Comparison of ENCODE assay signal across 15 mouse cellular contexts in the genomic region with DNA sequence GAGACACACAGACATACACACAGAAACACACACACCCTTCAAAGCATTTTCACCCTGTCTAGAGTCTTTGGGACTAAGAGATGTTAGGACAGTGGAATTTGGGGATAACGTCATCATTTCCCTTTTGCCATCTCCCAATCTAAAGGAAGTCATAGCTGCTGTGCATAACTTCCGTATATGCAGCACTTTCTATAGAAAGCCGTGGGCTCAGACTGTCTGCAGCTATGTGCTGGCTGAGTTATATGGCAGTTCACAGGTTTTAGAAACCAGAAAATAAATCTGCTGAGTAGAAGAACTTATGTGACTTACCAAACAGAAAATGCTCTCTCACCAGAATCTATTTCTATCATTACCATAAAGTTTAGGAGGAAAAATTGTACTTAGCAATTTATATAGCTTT.
"Had no signal": no experiment of that assay in that cellular context is flagged by ENCODE, and none has a peak within 500 bp of the region (broad histone marks: within the 10 kb centered on the region; RNA-seq: fewer than 3 reads in every experiment).

No protein-coding gene starts in this region.

- H3K4me1 ChIP-seq: megakaryocyte, embryonic 14.5 days; midbrain, embryonic 13.5 days; midbrain, embryonic 15.5 days; neural tube, embryonic 12.5 days; stomach, embryonic 15.5 days had no signal

- ATAC-seq: midbrain, embryonic 13.5 days; midbrain, embryonic 15.5 days had no signal

- DNase-seq: lung, adult 18-20 months; lung, embryonic 14.5 days; lung, postnatal 10 days; lung, postnatal 36 days; right cerebral cortex, postnatal 14 days; thymus, adult 18-20 months; thymus, postnatal 14 days; thymus, postnatal 36 days had no signal

- H3K4me3 ChIP-seq: megakaryocyte, embryonic 14.5 days; midbrain, embryonic 13.5 days; midbrain, embryonic 15.5 days; neural tube, embryonic 12.5 days; stomach, embryonic 15.5 days had no signal

- H3K27ac ChIP-seq: macrophage; midbrain, embryonic 13.5 days; midbrain, embryonic 15.5 days; neural tube, embryonic 12.5 days; stomach, embryonic 15.5 days; stomach, postnatal 0 days had no signal
